Mouse (Mus musculus) left cerebral cortex, adult 8-10 months (tissue): ENCODE measurements around the gene Skor1. TPM values are rescaled to one million over a fixed set of nuclear protein-coding genes. Genes with fewer than 3 reads are reported as not detected.
A peak's percentile ranks its signal among the peaks of the same experiment; 100 is the strongest.

Experiments used
- DNase-seq, 2 experiments: peaks; one replicate each; pipeline ENCODE4 v3.0.0; 2022; ENCODE audit warnings: low spot score in 2 of 2
- total RNA-seq, 4 experiments: library from RNA; stranded (reverse); gene quantifications; 2 replicates each; pipeline ENCODE4 v1.2.4; 2022

The Skor1 gene
- total RNA-seq, 4 experiments from 2014 or later, result 0.34 to 0.44 (median 0.37) TPM

DNA sequence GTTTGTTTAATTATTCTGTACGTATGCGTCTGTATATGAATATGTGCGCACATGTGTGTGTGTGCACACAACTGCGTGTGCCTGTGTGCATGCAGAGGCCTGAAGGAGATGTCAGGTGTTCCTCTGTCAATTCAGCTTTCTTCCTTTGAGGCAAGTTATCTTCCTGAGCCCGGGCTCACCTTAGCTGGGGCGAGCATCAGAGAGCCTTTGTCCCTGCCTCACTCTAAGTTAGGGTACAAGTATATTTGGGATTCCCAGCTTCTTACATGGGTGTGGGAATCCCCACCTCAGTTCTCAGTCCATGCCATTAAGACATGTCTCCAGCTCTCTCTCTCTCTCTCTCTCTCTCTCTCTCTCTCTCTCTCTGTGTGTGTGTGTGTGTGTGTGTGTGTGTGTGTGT is 56.2 kb downstream of the Skor1 start:
- no peak for DNase-seq

DNA sequence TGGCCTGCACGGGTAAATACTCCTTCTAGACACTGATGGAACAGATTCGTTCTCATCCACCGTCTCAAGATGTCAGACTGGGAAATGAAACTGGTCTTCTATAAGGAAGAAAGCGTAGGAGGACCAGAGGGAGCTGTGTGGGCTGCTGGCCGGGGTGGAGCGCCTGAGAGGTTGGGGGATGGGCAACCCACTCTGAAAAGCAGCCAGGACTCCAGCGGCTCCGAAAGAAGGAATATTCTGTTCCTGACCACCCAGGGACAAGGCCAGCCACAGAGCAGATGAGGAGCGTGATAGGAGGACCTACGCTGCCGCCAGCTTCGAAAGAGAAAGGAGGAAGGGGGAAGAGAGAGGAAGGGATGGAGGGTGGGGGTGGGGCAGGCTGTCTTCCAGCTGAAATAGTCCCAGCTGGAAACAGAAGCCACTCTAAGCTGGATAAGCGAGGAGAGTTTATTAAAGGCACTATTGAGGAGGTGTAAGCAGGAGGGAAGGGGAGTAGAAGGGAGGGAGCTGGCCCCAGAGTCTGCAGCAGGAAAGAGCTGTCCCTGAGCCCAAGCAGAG is 56.7 kb downstream of the Skor1 start:
- peak in 1 of 2 experiments; percentile 84 for DNase-seq

DNA sequence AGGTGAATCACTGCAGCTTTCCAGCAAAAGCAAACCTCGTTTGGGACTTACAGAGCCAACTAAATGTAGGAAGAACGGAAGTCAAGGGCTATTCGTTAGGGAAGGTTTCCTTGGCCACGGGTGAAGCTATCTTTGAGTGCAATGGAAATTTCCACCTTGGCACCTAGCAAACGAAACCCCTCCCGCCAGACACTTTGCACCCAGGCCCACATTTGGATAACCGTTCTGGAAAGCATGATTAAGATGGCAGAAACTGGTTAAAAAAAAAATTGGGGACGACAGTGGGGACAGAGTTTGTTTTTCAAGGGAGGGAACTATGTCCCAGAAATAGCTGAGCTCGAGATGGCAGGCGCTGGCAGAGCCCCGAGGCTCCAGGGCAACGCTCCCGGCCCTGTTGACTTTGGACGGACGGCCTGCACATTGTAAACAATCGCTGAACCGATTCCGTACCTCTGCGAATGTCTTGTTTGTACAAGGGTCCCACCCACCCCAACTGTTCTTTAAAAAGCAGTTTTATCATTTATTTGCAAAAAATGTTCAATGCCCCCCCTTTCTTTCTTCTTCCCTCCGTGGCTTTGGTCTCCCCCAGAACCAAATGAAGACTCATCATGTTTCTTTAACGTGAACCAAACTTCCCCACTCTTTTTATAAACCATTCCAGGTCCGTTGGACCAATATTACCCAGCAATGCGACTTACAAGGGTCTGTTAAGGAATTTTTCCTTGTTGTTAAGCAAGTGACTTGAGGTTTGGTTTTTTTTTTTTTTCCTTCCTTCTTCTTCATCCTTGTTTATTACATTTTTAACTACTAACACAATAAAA is 57.5 kb downstream of the Skor1 start:
- no peak for DNase-seq

DNA sequence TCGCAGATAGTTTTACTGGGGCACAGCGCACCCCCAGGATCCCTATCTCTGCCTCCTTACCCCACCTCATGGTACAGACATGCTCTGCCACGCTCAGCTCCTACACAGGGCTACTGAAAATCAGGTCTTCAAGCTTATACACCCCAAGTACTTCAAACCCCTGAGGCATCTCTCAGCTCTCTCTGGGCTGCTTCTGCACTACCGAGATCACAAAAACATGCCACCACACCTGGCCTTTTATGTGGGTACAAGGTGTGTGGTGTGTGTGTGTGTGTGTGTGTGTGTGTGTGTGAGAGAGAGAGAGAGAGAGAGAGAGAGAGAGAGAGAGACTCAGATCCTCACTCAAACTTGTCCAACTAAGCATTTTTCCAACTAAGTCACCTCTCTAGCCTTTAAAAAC is 59.6 kb downstream of the Skor1 start:
- DNase-seq, result no peak

Other genes starting within 250 kb of the Skor1 start
- 10 to 100 TPM; 61.7 to 74.7 (median 64.9) TPM for gene Pias1, start 161.0 kb downstream of the Skor1 start, total RNA-seq
- 10 to 100 TPM; 33.9 to 36.7 (median 35.6) TPM for gene Map2k5, start 228.9 kb upstream of the Skor1 start, total RNA-seq